Mouse (Mus musculus): ENCODE measurements around the gene Rnf2. TPM values are rescaled to one million over a fixed set of nuclear protein-coding genes. Genes with fewer than 3 reads are reported as not detected.

Rnf2 gene
- polyA plus RNA-seq, 1 experiment: 25.8 TPM

DNA sequence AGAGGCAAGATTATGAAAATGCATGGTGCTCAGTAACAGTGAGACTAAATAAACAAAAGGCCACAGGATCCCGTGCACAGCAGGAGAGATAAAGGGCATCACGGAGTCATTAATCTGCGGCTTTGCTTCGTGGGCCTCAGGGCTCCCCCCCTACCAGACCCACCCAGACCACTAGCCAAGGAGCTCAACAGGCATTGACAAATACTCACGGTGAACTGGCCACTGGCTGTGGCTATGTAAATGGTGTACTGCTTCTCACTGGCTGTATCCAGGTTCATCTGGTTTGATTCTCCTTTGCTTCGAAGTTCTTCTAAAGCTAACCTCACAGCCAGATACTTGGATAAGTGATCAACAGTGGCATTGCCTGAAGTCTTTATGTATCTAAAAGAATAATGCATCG, 29.3 kb downstream of the Rnf2 start:
- Histone ChIP-seq H3K27ac (ENCODE audit: control insufficient read depth, insufficient read depth, low read depth, low read length, poor library complexity) (no peak overlapping the region), H3K4me1 (ENCODE audit: control insufficient read depth, insufficient read depth, low read length) (no peaks in the 10 kb centered on the region), H3K4me3 (replicated peaks; ENCODE audit: control insufficient read depth, low read depth, low read length) (no peak overlapping the region)
- TF ChIP-seq POLR2A (IDR thresholded peaks at IDR 0.05; ENCODE audit: borderline replicate concordance, control insufficient read depth, low read depth, low read length) (no peak), CTCF (IDR thresholded peaks at IDR 0.05; ENCODE audit: control insufficient read depth, insufficient read depth, low read length) (no peak)
- 84% methylated on average over 7 of the region's 7 CpGs for WGBS

- Histone ChIP-seq H3K4me1 (ENCODE audit: control insufficient read depth, insufficient read depth, low read length) (no peaks in the 10 kb centered on the region), H3K4me3 (replicated peaks; ENCODE audit: control insufficient read depth, low read depth, low read length) (no peak overlapping the region), H3K27ac (ENCODE audit: control insufficient read depth, insufficient read depth, low read depth, low read length, poor library complexity) (no peak overlapping the region)
- WGBS: 79% methylated on average over 4 of the region's 4 CpGs
- TF ChIP-seq CTCF (IDR thresholded peaks at IDR 0.05; ENCODE audit: control insufficient read depth, insufficient read depth, low read length) (no peak), POLR2A (IDR thresholded peaks at IDR 0.05; ENCODE audit: borderline replicate concordance, control insufficient read depth, low read depth, low read length) (no peak)
Measured at GRCm38 (mm10) chr1:151466571-151466970, 34.2 kb downstream of the Rnf2 start.

GRCm38 (mm10) chr1:151464914-151465313, 35.8 kb downstream of the Rnf2 start:
- 71% methylated on average over 4 of the region's 4 CpGs for WGBS
- TF ChIP-seq POLR2A (IDR thresholded peaks at IDR 0.05; ENCODE audit: borderline replicate concordance, control insufficient read depth, low read depth, low read length) (no peak), CTCF (IDR thresholded peaks at IDR 0.05; ENCODE audit: control insufficient read depth, insufficient read depth, low read length) (no peak)
- Histone ChIP-seq H3K27ac (ENCODE audit: control insufficient read depth, insufficient read depth, low read depth, low read length, poor library complexity) (no peak overlapping the region), H3K4me3 (replicated peaks; ENCODE audit: control insufficient read depth, low read depth, low read length) (no peak overlapping the region), H3K4me1 (ENCODE audit: control insufficient read depth, insufficient read depth, low read length) (no peaks in the 10 kb centered on the region)

- Histone ChIP-seq H3K4me3 (replicated peaks; ENCODE audit: control insufficient read depth, low read depth, low read length) (no peak overlapping the region), H3K27ac (ENCODE audit: control insufficient read depth, insufficient read depth, low read depth, low read length, poor library complexity) (no peak overlapping the region), H3K4me1 (ENCODE audit: control insufficient read depth, insufficient read depth, low read length) (peaks cover 3% of the 10 kb centered on the region; the same call in 1 of the 2 replicates)
- WGBS: 88% methylated on average over 9 of the region's 9 CpGs
- TF ChIP-seq POLR2A (IDR thresholded peaks at IDR 0.05; ENCODE audit: borderline replicate concordance, control insufficient read depth, low read depth, low read length) (no peak), CTCF (IDR thresholded peaks at IDR 0.05; ENCODE audit: control insufficient read depth, insufficient read depth, low read length) (peak; percentile 25; the same call in 1 of the 2 replicates)
Measured at GRCm38 (mm10) chr1:151461265-151461664, 39.5 kb downstream of the Rnf2 start.

DNA sequence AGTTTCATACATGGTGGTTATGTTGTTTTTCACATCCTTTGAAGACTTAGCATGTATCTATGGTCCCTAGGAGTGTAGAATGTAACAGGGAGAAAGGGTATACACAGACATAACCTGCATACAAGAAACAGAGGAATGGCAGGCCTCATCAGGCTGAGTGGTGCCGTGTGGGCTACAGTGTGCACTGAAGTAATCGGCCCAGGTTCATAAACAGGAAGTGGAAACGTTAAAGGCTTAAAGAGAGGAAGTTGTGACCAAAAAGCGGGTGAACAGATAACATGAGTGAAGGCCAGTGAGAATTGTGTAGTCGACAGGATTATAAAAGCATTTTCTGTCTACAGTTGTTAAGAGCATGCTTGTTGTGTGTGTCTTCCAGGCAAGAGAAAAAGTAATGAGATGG, 43.7 kb downstream of the Rnf2 start:
- no peak overlapping the region for H3K4me3 ChIP-seq (replicated peaks; ENCODE audit: control insufficient read depth, low read depth, low read length)
- no peak for TF ChIP-seq CTCF (IDR thresholded peaks at IDR 0.05; ENCODE audit: control insufficient read depth, insufficient read depth, low read length)
- TF ChIP-seq POLR2A (IDR thresholded peaks at IDR 0.05; ENCODE audit: borderline replicate concordance, control insufficient read depth, low read depth, low read length): no peak
- WGBS: under 1% methylated on average over 5 of the region's 5 CpGs
- peaks cover 3% of the 10 kb centered on the region; the same call in 1 of the 2 replicates for H3K4me1 ChIP-seq (ENCODE audit: control insufficient read depth, insufficient read depth, low read length)
- peak overlapping the region; percentile 62 for H3K27ac ChIP-seq (ENCODE audit: control insufficient read depth, insufficient read depth, low read depth, low read length, poor library complexity)

- Histone ChIP-seq H3K4me1 (ENCODE audit: control insufficient read depth, insufficient read depth, low read length) (peaks cover under 1% of the 10 kb centered on the region; the same call in 1 of the 2 replicates), H3K27ac (ENCODE audit: control insufficient read depth, insufficient read depth, low read depth, low read length, poor library complexity) (no peak overlapping the region), H3K4me3 (replicated peaks; ENCODE audit: control insufficient read depth, low read depth, low read length) (no peak overlapping the region)
- TF ChIP-seq CTCF (IDR thresholded peaks at IDR 0.05; ENCODE audit: control insufficient read depth, insufficient read depth, low read length): no peak
- no peak for TF ChIP-seq POLR2A (IDR thresholded peaks at IDR 0.05; ENCODE audit: borderline replicate concordance, control insufficient read depth, low read depth, low read length)
- 96% methylated on average over 11 of the region's 11 CpGs for WGBS
Measured at GRCm38 (mm10) chr1:151451946-151452345, 48.8 kb downstream of the Rnf2 start.

DNA sequence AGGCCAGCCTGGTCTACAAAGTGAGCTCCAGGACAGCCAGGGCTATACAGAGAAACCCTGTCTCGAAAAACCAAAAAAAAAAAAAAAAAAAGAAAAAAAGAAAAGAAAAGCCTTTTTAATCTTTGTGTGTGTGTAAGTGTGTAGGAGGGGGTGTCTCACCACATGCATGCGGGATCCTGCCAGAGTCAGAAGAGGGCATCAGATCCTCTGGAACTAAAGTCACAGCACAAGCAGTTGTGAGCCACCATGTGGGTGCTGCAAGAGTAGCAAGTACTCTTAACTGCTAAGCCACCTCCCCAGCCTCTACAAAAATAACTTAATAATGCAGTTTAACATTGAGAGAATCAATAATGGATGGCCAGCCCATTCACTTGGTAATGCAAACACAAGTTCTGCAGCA, 49.9 kb downstream of the Rnf2 start:
- TF ChIP-seq CTCF (IDR thresholded peaks at IDR 0.05; ENCODE audit: control insufficient read depth, insufficient read depth, low read length) (no peak), POLR2A (IDR thresholded peaks at IDR 0.05; ENCODE audit: borderline replicate concordance, control insufficient read depth, low read depth, low read length) (no peak)
- no peak overlapping the region for H3K4me3 ChIP-seq (replicated peaks; ENCODE audit: control insufficient read depth, low read depth, low read length)
- WGBS: 71% methylated on average over 2 of the region's 2 CpGs
- H3K27ac ChIP-seq (ENCODE audit: control insufficient read depth, insufficient read depth, low read depth, low read length, poor library complexity): no peak overlapping the region
- H3K4me1 ChIP-seq (ENCODE audit: control insufficient read depth, insufficient read depth, low read length): no peaks in the 10 kb centered on the region

DNA sequence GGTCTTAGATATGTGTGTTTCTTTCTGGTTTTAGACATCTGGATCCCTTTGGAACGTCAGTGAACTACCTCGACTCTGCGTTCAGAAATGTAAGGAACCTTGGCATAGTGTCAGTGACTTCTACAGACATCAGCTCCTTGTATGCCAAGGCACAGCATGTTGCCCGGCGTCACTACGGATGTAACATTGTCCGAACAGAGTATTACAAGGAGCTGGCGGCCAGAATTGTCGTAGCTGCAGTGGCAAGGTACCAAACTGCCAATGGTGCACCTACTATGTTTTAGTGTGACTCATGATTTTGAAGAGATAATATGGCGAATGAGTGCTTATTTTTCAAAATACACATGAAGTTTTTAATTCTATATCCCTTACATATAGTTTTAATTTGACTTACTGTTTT, 50.9 kb downstream of the Rnf2 start:
- H3K4me3 ChIP-seq (replicated peaks; ENCODE audit: control insufficient read depth, low read depth, low read length): no peak overlapping the region
- 92% methylated on average over 10 of the region's 10 CpGs for WGBS
- TF ChIP-seq CTCF (IDR thresholded peaks at IDR 0.05; ENCODE audit: control insufficient read depth, insufficient read depth, low read length) (no peak), POLR2A (IDR thresholded peaks at IDR 0.05; ENCODE audit: borderline replicate concordance, control insufficient read depth, low read depth, low read length) (no peak)

GRCm38 (mm10) chr1:151435431-151435830, 65.3 kb downstream of the Rnf2 start:
- H3K4me3 ChIP-seq (replicated peaks; ENCODE audit: control insufficient read depth, low read depth, low read length): no peak overlapping the region
- TF ChIP-seq CTCF (IDR thresholded peaks at IDR 0.05; ENCODE audit: control insufficient read depth, insufficient read depth, low read length) (no peak), POLR2A (IDR thresholded peaks at IDR 0.05; ENCODE audit: borderline replicate concordance, control insufficient read depth, low read depth, low read length) (no peak)
- no peaks in the 10 kb centered on the region for H3K4me1 ChIP-seq (ENCODE audit: control insufficient read depth, insufficient read depth, low read length)
- 89% methylated on average over 6 of the region's 6 CpGs for WGBS
- no peak overlapping the region for H3K27ac ChIP-seq (ENCODE audit: control insufficient read depth, insufficient read depth, low read depth, low read length, poor library complexity)

More for the DNA sequence above, 50.9 kb downstream of the Rnf2 start:
- Histone ChIP-seq H3K27ac (ENCODE audit: control insufficient read depth, insufficient read depth, low read depth, low read length, poor library complexity) (no peak overlapping the region), H3K4me1 (ENCODE audit: control insufficient read depth, insufficient read depth, low read length) (no peaks in the 10 kb centered on the region)
